Mouse (Mus musculus) layer of hippocampus, postnatal 10 days (tissue): ENCODE data around the gene Dhtkd1. TPM values are rescaled to one million over a fixed set of nuclear protein-coding genes. Genes with fewer than 3 reads are reported as not detected.
"Not testable (repeated sequence)": the region's sequence is repeated elsewhere in the genome, so short reads cannot be mapped to it uniquely, and the experiment has no call there.

ENCODE experiments used
- DNase-seq, 2 experiments: peaks; one replicate each; pipeline ENCODE4 v3.0.0; 2021; ENCODE audit warnings: low spot score in 2 of 2
- long read RNA-seq: library from polyadenylated mRNA; stranded (forward); transcript quantifications from one replicate; pipeline ENCODE4 v2.0.0, GENCODE M21; 2023
- total RNA-seq, 2 experiments: library from RNA; stranded (reverse); gene quantifications; 2 replicates each; pipeline ENCODE4 v1.2.3; 2021

Gene Dhtkd1
- 10 to 100 TPM in 1 of 2 experiments, 1 to 10 TPM in 1; 9.5 to 12.4 TPM for total RNA-seq
- long read RNA-seq = 0 reads

GRCm38 (mm10) chr2:5942416-5943032 lies at the start of gene Dhtkd1:
Gene Dhtkd1 (minus strand): TSS chr2:5942792.
- peak; percentile 66 to 76 for DNase-seq

- DNase-seq = no peak
These were observed 34.9 kb upstream of the Dhtkd1 start for GRCm38 (mm10) chr2:5977532-5977931.

GRCm38 (mm10) chr2:5970629-5971028 lies 28.0 kb upstream of the Dhtkd1 start:
- not testable (repeated sequence) for DNase-seq

GRCm38 (mm10) chr2:5965972-5966371 lies 23.4 kb upstream of the Dhtkd1 start:
- no peak for DNase-seq

GRCm38 (mm10) chr2:5963729-5964128 lies 21.1 kb upstream of the Dhtkd1 start:
- DNase-seq = not testable (repeated sequence)

- DNase-seq = no peak
These were observed 19.7 kb upstream of the Dhtkd1 start for GRCm38 (mm10) chr2:5962265-5962664.

GRCm38 (mm10) chr2:5957705-5958104 lies 15.1 kb upstream of the Dhtkd1 start:
- DNase-seq = no peak

- no peak for DNase-seq
These were observed 9.1 kb upstream of the Dhtkd1 start for GRCm38 (mm10) chr2:5951621-5952211.

- DNase-seq = peak; percentile 94 to 96
These were observed 8.4 kb upstream of the Dhtkd1 start, which contains the start of gene Upf2 for GRCm38 (mm10) chr2:5950766-5951595. Gene Upf2 (plus strand): TSS chr2:5951469.

GRCm38 (mm10) chr2:5950305-5950704 lies 7.7 kb upstream of the Dhtkd1 start:
- DNase-seq = no peak

GRCm38 (mm10) chr2:5949821-5950220 lies 7.2 kb upstream of the Dhtkd1 start:
- not testable (repeated sequence) for DNase-seq

GRCm38 (mm10) chr2:5948964-5949363 lies 6.4 kb upstream of the Dhtkd1 start:
- no peak for DNase-seq

GRCm38 (mm10) chr2:5946876-5947275 lies 4.3 kb upstream of the Dhtkd1 start:
- no peak for DNase-seq

GRCm38 (mm10) chr2:5945629-5946028 lies 3.0 kb upstream of the Dhtkd1 start:
- DNase-seq = no peak

- no peak for DNase-seq
These were observed 479 bp upstream of the Dhtkd1 start for GRCm38 (mm10) chr2:5943071-5943470.

- DNase-seq = no peak
These were observed 654 bp downstream of the Dhtkd1 start for GRCm38 (mm10) chr2:5941861-5942415.

- no peak for DNase-seq
These were observed 1.7 kb downstream of the Dhtkd1 start for GRCm38 (mm10) chr2:5940936-5941335.

GRCm38 (mm10) chr2:5939911-5940310 lies 2.7 kb downstream of the Dhtkd1 start:
- DNase-seq = no peak

GRCm38 (mm10) chr2:5939319-5939718 lies 3.3 kb downstream of the Dhtkd1 start:
- no peak for DNase-seq

- no peak for DNase-seq
These were observed 6.0 kb downstream of the Dhtkd1 start for GRCm38 (mm10) chr2:5936550-5936949.

- DNase-seq = no peak
These were observed 6.5 kb downstream of the Dhtkd1 start for GRCm38 (mm10) chr2:5936068-5936467.

GRCm38 (mm10) chr2:5934936-5935335 lies 7.7 kb downstream of the Dhtkd1 start:
- DNase-seq = no peak
